Mouse (Mus musculus): ENCODE data around the gene Faap20. TPM values are rescaled to one million over a fixed set of nuclear protein-coding genes. Genes with fewer than 3 reads are reported as not detected.

The Faap20 gene
- polyA plus RNA-seq, 1 experiment from 2014 or later: 104 TPM

- Histone ChIP-seq H3K4me2 (ENCODE audit: low read depth, severe bottlenecking) (no peak overlapping the region), H3K9ac (ENCODE audit: low read length) (no peak overlapping the region), H3K4me1 (ENCODE audit: control insufficient read depth, insufficient read depth, low read length) (peaks cover 5% of the 10 kb centered on the region; the same call in 1 of the 2 replicates), H3K9me3 (ENCODE audit: control insufficient read depth, low read length) (no peaks in the 10 kb centered on the region), H3K27me3 (ENCODE audit: control insufficient read depth, insufficient read depth, low read length) (no peaks in the 10 kb centered on the region), H3K27ac (replicated peaks; ENCODE audit: low read depth, low read length) (no peak overlapping the region; the same call in 1 of the 2 replicates), H3K4me3 (ENCODE audit: low read depth, low read length) (no peak overlapping the region), H3K36me3 (ENCODE audit: control insufficient read depth, insufficient read depth, low read length) (no peaks in the 10 kb centered on the region)
- 36% methylated on average over 5 of the region's 5 CpGs for WGBS
- ATAC-seq (ENCODE audit: insufficient number of reproducible peaks, low FRiP score, low TSS enrichment, low read depth) (no peak), DNase-seq (ENCODE audit: low spot score) (peak; percentile 89)
These were observed 18.8 kb downstream of the Faap20 start for GRCm38 (mm10) chr4:155268382-155268781.

- H3K4me1 ChIP-seq (ENCODE audit: control insufficient read depth, insufficient read depth, low read length): peaks cover 14% of the 10 kb centered on the region; the same call in 1 of the 2 replicates
- no peak overlapping the region for H3K27ac ChIP-seq (replicated peaks; ENCODE audit: low read depth, low read length)
- no peaks in the 10 kb centered on the region for H3K9me3 ChIP-seq (ENCODE audit: control insufficient read depth, low read length)
- DNase-seq (ENCODE audit: low spot score) (no peak), ATAC-seq (ENCODE audit: insufficient number of reproducible peaks, low FRiP score, low TSS enrichment, low read depth) (no peak)
- H3K27me3 ChIP-seq (ENCODE audit: control insufficient read depth, insufficient read depth, low read length): no peaks in the 10 kb centered on the region
- no peak overlapping the region for H3K4me3 ChIP-seq (ENCODE audit: low read depth, low read length)
- no peak overlapping the region for H3K4me2 ChIP-seq (ENCODE audit: low read depth, severe bottlenecking)
- no peaks in the 10 kb centered on the region for H3K36me3 ChIP-seq (ENCODE audit: control insufficient read depth, insufficient read depth, low read length)
- 46% methylated on average over 5 of the region's 5 CpGs for WGBS
- H3K9ac ChIP-seq (ENCODE audit: low read length): no peak overlapping the region
These were observed 24.8 kb downstream of the Faap20 start for GRCm38 (mm10) chr4:155274451-155274850.

DNA sequence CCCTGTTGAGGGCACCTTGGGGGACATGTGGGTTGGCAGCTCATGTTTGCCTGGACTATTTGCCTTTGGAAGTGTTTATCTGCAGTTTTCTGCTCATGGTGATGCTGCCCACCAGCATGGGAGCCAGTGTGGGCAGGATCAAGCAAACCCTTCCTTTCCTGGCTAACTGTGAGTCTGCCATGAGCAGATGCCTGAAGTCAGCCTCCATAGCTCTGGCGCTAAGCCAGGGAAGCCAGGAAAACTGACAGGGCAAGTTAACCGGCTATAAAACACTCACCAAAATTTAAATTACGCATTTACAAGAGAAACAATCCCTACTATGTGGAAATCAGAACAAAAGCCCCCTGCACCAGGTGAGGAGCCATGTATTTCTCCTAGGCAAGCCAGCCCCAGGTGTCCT lies 25.2 kb downstream of the Faap20 start:
- no peaks in the 10 kb centered on the region for H3K9me3 ChIP-seq (ENCODE audit: control insufficient read depth, low read length)
- no peaks in the 10 kb centered on the region for H3K27me3 ChIP-seq (ENCODE audit: control insufficient read depth, insufficient read depth, low read length)
- no peak overlapping the region for H3K9ac ChIP-seq (ENCODE audit: low read length)
- ATAC-seq (ENCODE audit: insufficient number of reproducible peaks, low FRiP score, low TSS enrichment, low read depth) (no peak), DNase-seq (ENCODE audit: low spot score) (no peak)
- H3K4me1 ChIP-seq (ENCODE audit: control insufficient read depth, insufficient read depth, low read length): peaks cover 14% of the 10 kb centered on the region; the same call in 1 of the 2 replicates
- H3K4me2 ChIP-seq (ENCODE audit: low read depth, severe bottlenecking): no peak overlapping the region
- H3K36me3 ChIP-seq (ENCODE audit: control insufficient read depth, insufficient read depth, low read length): no peaks in the 10 kb centered on the region
- no peak overlapping the region for H3K4me3 ChIP-seq (ENCODE audit: low read depth, low read length)
- H3K27ac ChIP-seq (replicated peaks; ENCODE audit: low read depth, low read length): no peak overlapping the region
- 51% methylated on average over 3 of the region's 3 CpGs for WGBS

DNA sequence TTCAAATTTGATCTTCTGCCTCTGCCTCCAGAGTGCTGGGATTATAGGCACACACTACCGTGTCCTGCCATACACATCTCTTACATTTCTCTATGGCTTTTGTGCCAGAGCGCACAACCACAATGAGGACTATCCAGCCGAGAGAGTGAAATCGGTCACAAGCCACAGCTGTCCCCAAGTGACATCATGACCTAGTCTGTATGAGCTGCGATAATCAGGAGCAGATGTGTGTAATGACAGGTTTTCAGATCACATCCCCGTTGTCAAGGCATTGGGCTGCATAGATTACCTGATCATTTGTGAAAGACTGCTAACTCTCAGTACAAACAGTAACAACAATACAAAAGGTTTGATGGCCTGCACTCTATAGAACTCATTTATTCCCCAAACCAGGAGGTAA lies 28.4 kb downstream of the Faap20 start:
- Histone ChIP-seq H3K4me3 (ENCODE audit: low read depth, low read length) (no peak overlapping the region), H3K9ac (ENCODE audit: low read length) (no peak overlapping the region), H3K27me3 (ENCODE audit: control insufficient read depth, insufficient read depth, low read length) (no peaks in the 10 kb centered on the region), H3K36me3 (ENCODE audit: control insufficient read depth, insufficient read depth, low read length) (no peaks in the 10 kb centered on the region), H3K4me2 (ENCODE audit: low read depth, severe bottlenecking) (no peak overlapping the region), H3K9me3 (ENCODE audit: control insufficient read depth, low read length) (no peaks in the 10 kb centered on the region), H3K27ac (replicated peaks; ENCODE audit: low read depth, low read length) (peak overlapping the region; percentile 62), H3K4me1 (ENCODE audit: control insufficient read depth, insufficient read depth, low read length) (peaks cover 37% of the 10 kb centered on the region)
- 36% methylated on average over 6 of the region's 6 CpGs for WGBS
- no peak for ATAC-seq (ENCODE audit: insufficient number of reproducible peaks, low FRiP score, low TSS enrichment, low read depth)
- DNase-seq (ENCODE audit: low spot score): peak; percentile 51

- H3K27me3 ChIP-seq (ENCODE audit: control insufficient read depth, insufficient read depth, low read length): no peaks in the 10 kb centered on the region
These were observed 29.5 kb downstream of the Faap20 start for GRCm38 (mm10) chr4:155279054-155279453.

DNA sequence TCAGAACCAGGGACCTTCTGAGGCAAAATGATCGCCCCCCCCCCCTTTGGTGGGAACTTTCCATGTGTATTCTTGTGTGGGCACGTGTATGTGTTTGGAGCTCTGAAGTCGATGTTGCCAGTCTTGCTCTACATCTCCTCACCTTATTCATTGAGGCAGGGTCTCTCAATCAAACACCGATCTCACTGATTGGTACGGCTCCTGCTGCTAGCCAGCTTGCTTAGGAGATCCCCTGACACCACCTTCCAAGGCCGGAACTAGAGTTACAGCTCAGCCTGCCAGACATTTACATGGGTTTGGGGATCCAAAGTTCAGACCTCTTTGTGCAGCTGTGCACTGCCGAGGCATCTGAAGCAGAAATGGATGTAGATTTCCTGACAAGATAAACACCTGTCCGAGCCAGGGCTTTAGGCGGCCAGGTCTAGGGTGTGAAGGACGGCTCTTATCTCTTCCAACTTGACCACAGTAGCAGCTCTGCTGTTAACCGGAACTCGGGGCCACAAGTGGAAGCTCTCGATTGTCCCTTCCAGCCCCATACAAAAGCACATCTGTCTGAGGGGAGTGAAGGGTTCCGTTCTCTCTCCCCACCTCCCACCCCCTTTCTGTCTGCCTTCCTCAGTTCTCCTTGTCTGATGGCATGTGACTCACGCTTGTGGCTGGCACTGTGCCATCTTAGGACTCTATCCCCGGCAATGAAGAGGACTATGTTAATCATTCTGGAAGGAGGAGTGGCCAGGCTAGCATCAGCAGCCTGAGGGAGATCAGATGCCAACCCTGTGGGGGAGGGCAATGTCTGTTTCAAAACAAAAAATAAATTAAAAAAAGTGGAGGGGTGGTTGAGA lies 30.5 kb downstream of the Faap20 start:
- 79% methylated on average over 16 of the region's 16 CpGs for WGBS
- Histone ChIP-seq H3K4me2 (ENCODE audit: low read depth, severe bottlenecking) (no peak overlapping the region), H3K36me3 (ENCODE audit: control insufficient read depth, insufficient read depth, low read length) (no peaks in the 10 kb centered on the region), H3K4me3 (ENCODE audit: low read depth, low read length) (no peak overlapping the region), H3K9me3 (ENCODE audit: control insufficient read depth, low read length) (no peaks in the 10 kb centered on the region), H3K27ac (replicated peaks; ENCODE audit: low read depth, low read length) (no peak overlapping the region), H3K9ac (ENCODE audit: low read length) (no peak overlapping the region), H3K27me3 (ENCODE audit: control insufficient read depth, insufficient read depth, low read length) (no peaks in the 10 kb centered on the region), H3K4me1 (ENCODE audit: control insufficient read depth, insufficient read depth, low read length) (peaks cover 51% of the 10 kb centered on the region)
- ATAC-seq (ENCODE audit: insufficient number of reproducible peaks, low FRiP score, low TSS enrichment, low read depth) (no peak), DNase-seq (ENCODE audit: low spot score) (no peak)

More at GRCm38 (mm10) chr4:155279054-155279453, 29.5 kb downstream of the Faap20 start:
- Histone ChIP-seq H3K9me3 (ENCODE audit: control insufficient read depth, low read length) (no peaks in the 10 kb centered on the region), H3K36me3 (ENCODE audit: control insufficient read depth, insufficient read depth, low read length) (no peaks in the 10 kb centered on the region), H3K27ac (replicated peaks; ENCODE audit: low read depth, low read length) (peak overlapping the region; percentile 62), H3K9ac (ENCODE audit: low read length) (no peak overlapping the region), H3K4me2 (ENCODE audit: low read depth, severe bottlenecking) (no peak overlapping the region), H3K4me3 (ENCODE audit: low read depth, low read length) (no peak overlapping the region), H3K4me1 (ENCODE audit: control insufficient read depth, insufficient read depth, low read length) (peaks cover 46% of the 10 kb centered on the region)
- ATAC-seq (ENCODE audit: insufficient number of reproducible peaks, low FRiP score, low TSS enrichment, low read depth) (no peak), DNase-seq (ENCODE audit: low spot score) (no peak)
- 92% methylated on average over 8 of the region's 8 CpGs for WGBS

DNA sequence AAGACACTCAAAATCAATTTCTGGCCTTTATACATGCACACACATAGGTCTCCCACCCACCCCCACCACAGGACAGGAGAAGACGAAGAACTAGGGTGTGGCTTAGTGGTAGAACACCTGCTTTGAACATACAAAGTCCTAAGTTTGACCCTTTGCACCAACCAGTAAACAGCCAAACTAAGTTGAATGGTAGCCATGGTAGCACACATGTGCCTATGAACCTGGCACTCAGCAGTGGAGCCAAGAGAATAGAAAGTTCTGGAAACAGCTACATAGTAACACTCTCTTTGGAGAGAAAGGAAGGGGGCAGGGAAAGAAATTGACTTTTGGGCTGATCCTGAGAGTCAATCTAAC lies 31.1 kb downstream of the Faap20 start:
- Histone ChIP-seq H3K27ac (replicated peaks; ENCODE audit: low read depth, low read length) (no peak overlapping the region), H3K4me1 (ENCODE audit: control insufficient read depth, insufficient read depth, low read length) (peaks cover 53% of the 10 kb centered on the region), H3K27me3 (ENCODE audit: control insufficient read depth, insufficient read depth, low read length) (no peaks in the 10 kb centered on the region), H3K9ac (ENCODE audit: low read length) (no peak overlapping the region), H3K4me3 (ENCODE audit: low read depth, low read length) (no peak overlapping the region), H3K4me2 (ENCODE audit: low read depth, severe bottlenecking) (no peak overlapping the region), H3K36me3 (ENCODE audit: control insufficient read depth, insufficient read depth, low read length) (no peaks in the 10 kb centered on the region), H3K9me3 (ENCODE audit: control insufficient read depth, low read length) (no peaks in the 10 kb centered on the region)
- no peak for ATAC-seq (ENCODE audit: insufficient number of reproducible peaks, low FRiP score, low TSS enrichment, low read depth)
- 84% methylated on average over 1 of the region's 1 CpGs for WGBS
- DNase-seq (ENCODE audit: low spot score): no peak

- ATAC-seq (ENCODE audit: insufficient number of reproducible peaks, low FRiP score, low TSS enrichment, low read depth) (no peak), DNase-seq (ENCODE audit: low spot score) (no peak)
- Histone ChIP-seq H3K4me2 (ENCODE audit: low read depth, severe bottlenecking) (no peak overlapping the region), H3K36me3 (ENCODE audit: control insufficient read depth, insufficient read depth, low read length) (no peaks in the 10 kb centered on the region), H3K4me3 (ENCODE audit: low read depth, low read length) (no peak overlapping the region), H3K4me1 (ENCODE audit: control insufficient read depth, insufficient read depth, low read length) (peaks cover 53% of the 10 kb centered on the region), H3K9me3 (ENCODE audit: control insufficient read depth, low read length) (no peaks in the 10 kb centered on the region), H3K27ac (replicated peaks; ENCODE audit: low read depth, low read length) (peak overlapping the region; percentile 97), H3K9ac (ENCODE audit: low read length) (no peak overlapping the region), H3K27me3 (ENCODE audit: control insufficient read depth, insufficient read depth, low read length) (no peaks in the 10 kb centered on the region)
- WGBS: 84% methylated on average over 2 of the region's 2 CpGs
These were observed 31.6 kb downstream of the Faap20 start for GRCm38 (mm10) chr4:155281227-155281626.
